Mouse (Mus musculus): ENCODE results near the gene Prap1.

Prap1 gene

DNA sequence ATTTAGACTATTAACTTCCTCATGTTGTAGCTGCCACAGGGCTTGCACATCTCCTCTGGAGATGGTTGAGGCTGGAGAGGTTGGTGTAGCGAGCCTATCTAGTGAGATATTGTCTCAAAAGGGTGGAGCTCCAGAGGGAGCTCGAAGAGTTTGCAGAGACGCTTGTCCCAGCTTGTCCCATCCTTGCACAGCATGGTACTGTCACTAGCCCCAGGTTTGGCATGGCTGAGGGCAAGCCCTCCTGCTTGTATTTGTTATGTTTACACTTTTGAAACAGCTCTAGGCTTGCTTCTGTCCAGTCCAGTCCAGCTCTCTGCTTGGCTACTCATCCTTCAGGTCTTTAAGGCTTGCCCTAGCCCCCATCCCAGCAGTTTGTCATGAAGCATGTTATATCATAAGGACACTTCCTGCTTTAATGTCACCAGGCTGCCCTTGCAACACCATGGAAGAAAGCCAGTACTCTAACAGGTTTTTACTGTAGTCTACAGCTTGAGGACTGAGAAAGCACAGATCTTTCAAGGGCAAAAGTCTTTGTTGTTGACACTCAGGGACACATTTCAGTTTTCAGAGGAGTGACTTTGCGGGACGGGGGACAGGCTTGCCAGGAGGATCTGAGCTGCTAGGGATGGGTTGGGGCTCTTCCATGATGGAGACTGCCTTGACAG lies 42.0 kb downstream of the Prap1 start:
- DNase-seq = no peak

GRCm38 (mm10) chr7:140137135-140138020 lies 44.2 kb downstream of the Prap1 start, which contains the start of gene Mtg1:
Gene Mtg1 (plus strand): TSS chr7:140137564.
- peak; percentile 96 to 98 for DNase-seq

DNA sequence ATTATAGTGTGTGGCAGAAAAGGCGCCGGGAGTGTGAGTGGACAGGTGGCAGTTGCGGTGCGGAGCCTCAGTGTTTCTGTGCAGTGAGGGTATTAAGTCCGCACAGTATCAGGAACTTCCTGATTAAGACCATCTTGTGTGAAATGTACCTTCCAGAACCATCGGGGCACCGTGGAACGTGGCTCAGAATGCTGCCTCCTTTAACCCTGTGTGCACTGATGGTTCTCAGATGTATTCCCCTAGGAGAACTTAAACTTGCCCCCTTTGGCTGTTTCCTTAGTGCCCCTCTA lies 44.8 kb downstream of the Prap1 start:
- DNase-seq = no peak

- peak; percentile 73 to 78 for DNase-seq
Measured at GRCm38 (mm10) chr7:140141350-140141749, 48.2 kb downstream of the Prap1 start.

GRCm38 (mm10) chr7:140144550-140144949 lies 51.4 kb downstream of the Prap1 start:
- no peak for DNase-seq
